Comparison of ENCODE assay signal across 18 mouse cellular contexts in genomic region chr3:149404691-149405090, GRCm38 (mm10).
"Had no signal": no experiment of that assay in that cellular context is flagged by ENCODE, and none has a peak within 500 bp of the region (broad histone marks: within the 10 kb centered on the region; RNA-seq: fewer than 3 reads in every experiment).

No protein-coding gene starts in this region.

- H3K9ac ChIP-seq: limb, embryonic 12.5 days; liver, embryonic 13.5 days; liver, postnatal 0 days; lung, embryonic 15.5 days; neural tube, embryonic 13.5 days had no signal

- ATAC-seq: liver, postnatal 0 days; midbrain, embryonic 16.5 days had no signal

- DNase-seq: kidney, postnatal 10 days; kidney, postnatal 4 days; liver; liver, embryonic 13.5 days; liver, postnatal 0 days; lung, postnatal 14 days; retina, postnatal 1 day; right cerebral cortex, postnatal 4 days; spleen, adult 18-20 months; thymus, postnatal 4 days had no signal

- H3K4me1 ChIP-seq: liver, embryonic 13.5 days; megakaryocyte, embryonic 14.5 days had no signal

- H3K4me3 ChIP-seq: layer of hippocampus, adult 2 months; limb, embryonic 12.5 days; liver, embryonic 13.5 days; lung, embryonic 15.5 days; megakaryocyte, embryonic 14.5 days; neural tube, embryonic 13.5 days had no signal

- H3K27me3 ChIP-seq: liver, embryonic 13.5 days; lung, embryonic 15.5 days; megakaryocyte, embryonic 14.5 days; neural tube, embryonic 13.5 days had no signal

- H3K9me3 ChIP-seq: limb, embryonic 12.5 days; liver, embryonic 13.5 days; lung, embryonic 15.5 days; neural tube, embryonic 13.5 days had no signal

- H3K4me2 ChIP-seq: limb, embryonic 12.5 days; liver, embryonic 13.5 days; lung, embryonic 15.5 days; midbrain, embryonic 11.5 days; neural tube, embryonic 13.5 days had no signal

- H3K36me3 ChIP-seq: limb, embryonic 12.5 days; liver, embryonic 13.5 days; lung, embryonic 15.5 days; neural tube, embryonic 13.5 days had no signal

- H3K27ac ChIP-seq: layer of hippocampus, adult 2 months; limb, embryonic 12.5 days; liver, embryonic 13.5 days; lung, embryonic 15.5 days; macrophage; neural tube, embryonic 13.5 days had no signal
